Mouse (Mus musculus): ENCODE measurements around the gene Cd5. TPM values are rescaled to one million over a fixed set of nuclear protein-coding genes. Genes with fewer than 3 reads are reported as not detected.

The Cd5 gene
- 100 to 1,000 TPM; 557 to 575 TPM for polyA plus RNA-seq (2017; shearing (Covaris generic))

GRCm38 (mm10) chr19:10738811-10739210, at the start of gene Cd5:
Gene Cd5, minus strand, starts transcription at chr19:10739002.

GRCm38 (mm10) chr19:10688537-10689352, 50.1 kb downstream of the Cd5 start, which contains the start of gene Vps37c:
Gene Vps37c, plus strand, starts transcription at chr19:10688735.

GRCm38 (mm10) chr19:10677915-10678771, 60.7 kb downstream of the Cd5 start, which contains the start of gene Pga5:
Gene Pga5, minus strand, starts transcription at chr19:10678071.

Other genes with a start within 250 kb of the Cd5 start
- gene Cpsf7, start 213.7 kb downstream of the Cd5 start, polyA plus RNA-seq (2017; shearing (Covaris generic)): 10 to 100 TPM; 28.3 to 31.8 TPM
- 10 to 100 TPM; 77.2 to 94.4 TPM for gene Sdhaf2, start 212.9 kb downstream of the Cd5 start, polyA plus RNA-seq (2017; shearing (Covaris generic))
- gene Tmem216, start 182.8 kb downstream of the Cd5 start, polyA plus RNA-seq (2017; shearing (Covaris generic)): 10 to 100 TPM in 1 of 2 experiments, 1 to 10 TPM in 1; 6.7 to 12.1 TPM
- gene Cyb561a3, start 161.8 kb downstream of the Cd5 start, polyA plus RNA-seq (2017; shearing (Covaris generic)): 10 to 100 TPM; 39.2 to 48.2 TPM
- gene Tmem138, start 161.6 kb downstream of the Cd5 start, polyA plus RNA-seq (2017; shearing (Covaris generic)): 10 to 100 TPM; 14.8 to 19.8 TPM
- 100 to 1,000 TPM; 159 to 166 TPM for gene Ddb1, start 133.7 kb downstream of the Cd5 start, polyA plus RNA-seq (2017; shearing (Covaris generic))
- gene Tkfc, start 133.3 kb downstream of the Cd5 start, polyA plus RNA-seq (2017; shearing (Covaris generic)): 1 to 10 TPM; 8.0 to 8.2 TPM
- gene Vwce, start 104.8 kb downstream of the Cd5 start, polyA plus RNA-seq (2017; shearing (Covaris generic)): 1 to 10 TPM in 1 of 2 experiments, under 1 TPM in 1; 0.10 to 1.5 TPM
- not detected for gene Pga5, start 60.9 kb downstream of the Cd5 start, polyA plus RNA-seq (2017; shearing (Covaris generic))
- 10 to 100 TPM; 21.6 to 26.0 TPM for gene Vps37c, start 50.3 kb downstream of the Cd5 start, polyA plus RNA-seq (2017; shearing (Covaris generic))
- 100 to 1,000 TPM; 611 to 643 TPM for gene Cd6, start 91.1 kb upstream of the Cd5 start, polyA plus RNA-seq (2017; shearing (Covaris generic))
- 1 to 10 TPM; 1.8 to 2.7 TPM for gene Slc15a3, start 100.7 kb upstream of the Cd5 start, polyA plus RNA-seq (2017; shearing (Covaris generic))
- gene Tmem132a, start 130.9 kb upstream of the Cd5 start, polyA plus RNA-seq (2017; shearing (Covaris generic)): under 1 TPM; 0.72 to 0.87 TPM
- 10 to 100 TPM; 55.1 to 72.9 TPM for gene Tmem109, start 143.0 kb upstream of the Cd5 start, polyA plus RNA-seq (2017; shearing (Covaris generic))
- gene Prpf19, start 156.2 kb upstream of the Cd5 start, polyA plus RNA-seq (2017; shearing (Covaris generic)): 10 to 100 TPM; 82.9 to 98.0 TPM
- gene Zp1, start 181.6 kb upstream of the Cd5 start, polyA plus RNA-seq (2017; shearing (Covaris generic)): 1 to 10 TPM in 1 of 2 experiments, not detected in 1; 2.3 TPM
- gene Ptgdr2, start 198.2 kb upstream of the Cd5 start, polyA plus RNA-seq (2017; shearing (Covaris generic)): not detected
- gene Ccdc86, start 210.3 kb upstream of the Cd5 start, polyA plus RNA-seq (2017; shearing (Covaris generic)): 10 to 100 TPM; 15.5 to 19.1 TPM
- gene Ms4a10, start 235.7 kb upstream of the Cd5 start, polyA plus RNA-seq (2017; shearing (Covaris generic)): not detected